Mouse (Mus musculus) kidney, postnatal 14 days (tissue): Measurements from ENCODE around the gene Rbm12.

Experiments used
- DNase-seq: peaks from one replicate; pipeline ENCODE4 v3.0.0; 2022; ENCODE audit warnings: mixed read lengths

Gene Rbm12

GRCm38 (mm10) chr2:156079183-156079560, 32.6 kb downstream of the Rbm12 start:
- DNase-seq: no peak

DNA sequence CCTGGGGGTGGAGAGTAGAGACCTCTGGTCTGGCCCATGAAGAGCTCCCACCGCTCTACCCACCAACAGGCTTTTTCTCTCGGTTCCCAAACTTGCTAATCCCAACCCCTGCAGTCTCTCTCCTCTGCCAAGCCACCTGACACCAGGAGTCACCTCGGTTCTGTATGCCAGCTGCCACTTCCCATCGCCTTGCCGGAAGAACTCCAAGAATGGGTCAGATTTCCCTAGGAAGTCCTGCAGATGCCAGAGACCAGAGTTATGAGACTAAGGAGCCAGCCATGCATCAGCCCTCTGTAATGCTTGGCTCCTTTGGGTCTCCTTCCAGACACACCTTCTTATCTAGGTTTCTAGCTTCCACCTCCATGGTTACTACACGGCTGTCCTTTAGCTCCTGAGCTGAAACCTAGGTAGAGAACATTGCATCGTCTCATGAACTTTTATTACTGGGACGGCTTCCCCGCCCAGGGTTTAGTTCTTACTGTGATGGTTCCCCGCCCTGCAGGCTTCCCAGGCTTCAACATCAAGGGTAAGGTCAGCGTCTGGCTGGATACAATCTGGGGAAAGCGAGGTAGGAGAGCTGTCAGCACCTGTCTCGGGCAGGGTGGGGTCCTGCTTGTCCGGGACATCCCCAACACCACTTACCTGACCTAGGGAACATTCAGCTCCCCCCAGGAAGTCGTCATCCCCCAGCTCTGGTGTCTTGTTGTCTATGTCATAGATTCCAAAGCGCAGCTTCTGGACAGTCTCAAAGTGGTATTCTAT, 33.2 kb downstream of the Rbm12 start:
- no peak for DNase-seq

DNA sequence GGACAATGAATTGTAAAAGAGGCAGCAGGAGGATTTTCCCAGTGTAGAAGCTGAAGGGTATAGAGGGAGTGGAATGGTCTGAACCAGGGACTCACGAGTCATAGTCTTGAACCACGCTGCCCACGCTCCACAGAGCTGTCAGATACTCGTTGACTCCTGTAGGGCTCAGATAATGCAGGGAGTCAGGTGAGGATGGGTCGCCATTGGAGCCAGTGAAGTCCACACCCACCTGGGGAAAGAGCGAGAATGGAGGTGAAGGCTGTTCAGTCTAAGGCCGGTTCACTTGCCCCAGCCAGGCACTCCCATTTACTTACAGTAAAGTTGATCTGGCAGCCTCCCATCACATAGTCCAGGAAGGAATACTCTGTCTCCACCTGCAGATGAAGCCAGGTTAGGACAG, 34.3 kb downstream of the Rbm12 start:
- no peak for DNase-seq

DNA sequence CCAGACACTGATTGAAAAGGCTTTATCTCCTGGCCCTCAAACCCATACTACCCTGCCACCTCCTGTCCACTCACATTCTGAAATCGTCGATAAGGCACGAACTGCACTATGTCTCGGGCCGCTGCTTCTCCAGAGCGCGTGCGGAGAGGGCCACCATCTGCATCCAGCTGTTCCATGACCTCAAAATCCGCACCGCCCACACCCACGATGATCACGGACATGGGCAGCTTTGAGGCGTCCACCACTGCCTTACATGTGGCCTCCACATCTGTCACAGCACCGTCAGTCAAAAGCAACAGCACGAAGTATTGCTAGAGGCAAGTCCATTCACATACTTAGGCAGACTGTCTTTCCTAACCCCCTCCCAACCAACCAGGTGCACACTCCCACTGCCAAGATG, 38.1 kb downstream of the Rbm12 start:
- DNase-seq: no peak

DNA sequence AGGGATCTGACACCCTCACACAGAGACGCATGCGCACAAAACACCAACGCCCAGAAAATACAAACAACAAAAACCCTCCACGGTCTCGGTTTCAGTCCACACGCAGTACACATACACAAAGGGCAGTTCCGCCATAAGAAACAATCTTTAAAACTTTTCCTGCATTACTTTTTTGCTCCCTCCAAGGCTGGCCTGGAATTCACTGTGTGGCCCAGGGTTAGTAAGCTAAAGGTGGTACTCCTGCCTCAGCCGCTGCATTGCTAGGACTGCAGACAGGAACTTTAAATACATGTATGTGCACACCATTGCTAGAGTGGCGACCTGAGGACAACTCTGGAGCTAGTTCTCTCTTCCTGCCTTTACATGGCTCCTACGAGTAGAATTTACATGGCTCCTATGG, 40.5 kb downstream of the Rbm12 start:
- DNase-seq: no peak

DNA sequence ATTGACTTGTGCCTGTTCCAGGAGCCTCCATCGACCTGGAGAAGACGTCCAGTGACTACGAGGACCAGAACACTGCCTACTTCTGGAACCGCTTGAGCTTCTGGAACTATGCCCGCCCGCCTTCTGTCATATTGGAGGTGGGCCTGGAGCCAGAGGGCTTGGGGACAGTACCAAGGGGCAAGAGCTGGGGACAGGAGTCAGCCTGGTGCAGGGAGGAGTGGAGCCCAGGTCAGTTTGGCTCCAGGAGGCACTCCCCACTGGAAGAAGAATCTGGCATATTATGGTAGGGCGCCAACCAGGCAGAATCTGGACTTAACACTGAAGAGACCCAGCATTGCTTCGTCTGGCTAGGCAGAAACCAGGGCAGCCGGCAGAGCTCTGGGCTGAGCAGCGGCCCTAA, 43.9 kb downstream of the Rbm12 start:
- no peak for DNase-seq

DNA sequence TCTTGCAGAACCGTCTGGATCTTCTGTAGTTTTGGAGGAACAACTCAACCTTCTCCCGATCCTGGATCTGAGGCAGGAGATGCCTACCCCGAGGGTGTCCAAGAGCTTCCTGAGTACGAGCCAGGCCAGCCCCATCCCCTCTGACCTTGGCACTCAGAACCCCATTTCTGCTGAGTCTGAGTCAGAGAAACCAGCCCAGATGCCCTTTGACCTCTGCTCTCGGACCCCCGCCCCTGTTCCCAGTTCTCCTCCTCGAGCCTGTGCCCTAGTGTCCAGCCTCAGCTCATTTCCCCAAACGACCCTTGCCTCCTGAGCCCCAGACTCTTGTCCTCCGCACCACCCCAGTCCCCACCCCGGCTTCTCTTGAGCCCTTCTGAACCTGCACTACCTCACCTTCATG, 45.7 kb downstream of the Rbm12 start:
- DNase-seq: peak; percentile 26

GRCm38 (mm10) chr2:156065099-156066041, 46.4 kb downstream of the Rbm12 start, which contains the start of gene Spag4:
Gene Spag4, plus strand, starts transcription at chr2:156065175.
- DNase-seq: peak; percentile 85

GRCm38 (mm10) chr2:156052816-156053215, 59.0 kb downstream of the Rbm12 start, which contains the start of gene Fer1l4:
Gene Fer1l4, minus strand, starts transcription at chr2:156052947.
- no peak for DNase-seq

DNA sequence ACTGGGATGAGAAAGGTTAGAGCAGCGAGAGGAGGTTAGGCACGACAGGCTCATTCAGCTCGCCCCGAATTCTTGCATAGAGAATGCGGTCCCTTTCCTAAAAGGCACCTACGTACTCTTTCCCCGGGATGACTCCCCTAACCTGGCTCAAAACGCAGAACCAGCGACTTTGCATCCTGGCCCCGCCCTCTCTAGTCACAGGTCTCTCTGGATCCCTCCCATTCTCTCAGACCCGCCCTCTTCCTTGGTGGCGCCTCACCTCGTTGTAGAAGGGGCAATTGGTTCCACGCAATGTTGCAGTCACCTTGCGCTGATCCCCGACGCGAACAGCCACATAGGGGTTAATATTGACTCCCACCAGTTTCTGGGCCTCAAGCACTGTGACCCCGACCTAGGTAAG, 63.8 kb downstream of the Rbm12 start:
- DNase-seq: peak; percentile 31

DNA sequence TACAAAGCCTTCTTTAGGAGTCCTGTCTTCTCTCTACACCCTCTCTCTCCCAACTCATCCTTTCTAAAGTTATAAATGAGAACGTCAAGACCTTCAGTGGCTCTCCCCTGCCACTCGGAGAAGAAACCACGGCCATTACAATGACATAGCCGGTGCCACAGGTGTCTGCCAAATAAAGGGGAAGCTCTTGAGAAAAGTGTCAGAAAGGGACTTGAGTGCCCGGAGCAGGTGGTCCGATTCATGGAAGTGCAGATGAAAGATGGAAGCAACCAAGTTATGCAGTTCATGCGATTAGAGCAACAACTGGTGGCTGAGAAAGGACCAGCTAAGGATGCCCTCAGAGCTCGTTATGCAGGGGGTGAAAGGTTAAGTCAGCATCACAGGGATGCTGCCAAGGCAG, 68.9 kb downstream of the Rbm12 start:
- DNase-seq: no peak
